Mouse (Mus musculus) heart, adult 2 months (tissue): ENCODE data around the gene Hip1r. TPM values are rescaled to one million over a fixed set of nuclear protein-coding genes. Genes with fewer than 3 reads are reported as not detected.

Experiments
- DNase-seq, 2 experiments: peaks; one replicate each; pipeline ENCODE4 v3.0.0; 2021
- H3K27ac ChIP-seq: fragments of 200-600 bp; 2 replicates; pipeline ENCODE4 v1.8.1; 2022
- H3K27me3 ChIP-seq: fragments of 200-500 bp; 2 replicates; pipeline ENCODE4 v1.6.1; 2012; ENCODE audit warnings: mild to moderate bottlenecking, low read length, inconsistent platforms, mixed read lengths; ENCODE audit not compliant: control insufficient read depth, insufficient read depth
- H3K36me3 ChIP-seq: fragments of 200-500 bp; 2 replicates; pipeline ENCODE4 v1.6.1; 2012; ENCODE audit warnings: low read length, inconsistent platforms; ENCODE audit not compliant: control insufficient read depth, insufficient read depth
- H3K4me1 ChIP-seq: fragments of 200-500 bp; 2 replicates; pipeline ENCODE4 v1.6.1; 2011; ENCODE audit warnings: low read length; ENCODE audit not compliant: control insufficient read depth, insufficient read depth
- H3K4me3 ChIP-seq: fragments of 200-600 bp; 2 replicates; pipeline ENCODE4 v1.8.1; 2022
- H3K79me2 ChIP-seq: fragments of 200-500 bp; replicated peaks from 2 replicates; pipeline ENCODE4 v1.6.1; 2012; ENCODE audit warnings: mild to moderate bottlenecking, inconsistent platforms, low read length, moderate library complexity, mixed read lengths; ENCODE audit not compliant: control insufficient read depth, insufficient read depth
- H3K9ac ChIP-seq: fragments of 200-500 bp; 2 replicates; pipeline ENCODE4 v1.6.1; 2012; ENCODE audit warnings: low read depth, mild to moderate bottlenecking, control low read depth, inconsistent platforms, low read length, mixed read lengths
- CTCF ChIP-seq: fragments of 200-600 bp; IDR thresholded peaks from 2 replicates; pipeline ENCODE4 v1.8.1; 2022; ENCODE audit warnings: antibody characterized with exemption, mild to moderate bottlenecking, moderate library complexity
- EP300 ChIP-seq: fragments of 200-500 bp; IDR thresholded peaks from 2 replicates; pipeline ENCODE4 v1.6.1; 2011; ENCODE audit warnings: low read depth, low read length, control low read depth; ENCODE audit not compliant: insufficient read depth
- POLR2A ChIP-seq: fragments of 200-500 bp; IDR thresholded peaks from 2 replicates; pipeline ENCODE4 v1.6.1; 2011; ENCODE audit warnings: mild to moderate bottlenecking, low read depth, low read length, control low read depth; ENCODE audit not compliant: insufficient read depth
- WGBS: fragments of 180-500 bp; shearing (Covaris S2); methylation state at CpG from one replicate; pipeline ENCODE4 v1.1.7; 2018; 5-methylcytosine and 5-hydroxymethylcytosine counted together
- intact Hi-C: fragments of 180-260 bp; cut with DNase I; formaldehyde crosslinking; loops from one replicate; pipeline ENCODE4 v1.15.1; 2025
- polyA plus RNA-seq: library from polyadenylated mRNA; depleted of rRNA; stranded (reverse); fragments of >200 nt; gene quantifications from 2 replicates; pipeline ENCODE4 v1.2.3, GENCODE M21; 2012
- total RNA-seq, 2 experiments: library from RNA; stranded (reverse); gene quantifications; 2 replicates each; pipeline ENCODE4 v1.2.3; 2021

The Hip1r gene
- total and polyA plus RNA-seq, 3 experiments: 7.0 to 16.7 (median 16.3) TPM

DNA sequence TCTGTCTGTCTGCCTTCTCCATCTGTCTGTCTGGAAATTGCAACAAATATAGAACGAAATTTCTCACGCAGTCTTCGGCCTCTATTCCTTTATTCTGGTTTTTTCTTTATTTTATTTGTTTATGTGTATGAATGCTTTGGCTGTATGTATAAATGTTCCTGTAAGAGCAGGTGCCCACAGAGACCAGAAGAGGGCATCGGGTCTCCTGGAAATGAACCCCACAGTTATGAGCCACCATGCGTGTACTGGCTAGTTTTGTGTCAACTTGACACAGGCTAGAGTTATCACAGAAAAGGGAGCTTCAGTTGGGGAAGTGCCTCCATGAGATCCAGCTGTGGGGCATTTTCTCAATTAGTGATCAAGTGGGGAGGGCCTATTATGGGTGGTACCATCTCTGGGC lies 70.6 kb downstream of the Hip1r start:
- Histone ChIP-seq H3K79me2 (no peaks in the 10 kb centered on the region), H3K4me3 (no peak overlapping the region), H3K4me1 (peaks cover 8% of the 10 kb centered on the region), H3K9ac (no peak overlapping the region; the same call in 1 of the 2 replicates), H3K27me3 (no peaks in the 10 kb centered on the region), H3K36me3 (no peaks in the 10 kb centered on the region; the same call in 1 of the 2 replicates), H3K27ac (peak overlapping the region; percentile 89)
- 36% methylated on average over 5 of the region's 5 CpGs for WGBS
- intact Hi-C loops: loop anchor here (5.0 kb wide), 1 partner anchor 37 kb away; no protein-coding TSS in a partner anchor
- TF ChIP-seq EP300: no peak
- TF ChIP-seq POLR2A: no peak
- peak; percentile 37 for TF ChIP-seq CTCF
- DNase-seq: no peak

DNA sequence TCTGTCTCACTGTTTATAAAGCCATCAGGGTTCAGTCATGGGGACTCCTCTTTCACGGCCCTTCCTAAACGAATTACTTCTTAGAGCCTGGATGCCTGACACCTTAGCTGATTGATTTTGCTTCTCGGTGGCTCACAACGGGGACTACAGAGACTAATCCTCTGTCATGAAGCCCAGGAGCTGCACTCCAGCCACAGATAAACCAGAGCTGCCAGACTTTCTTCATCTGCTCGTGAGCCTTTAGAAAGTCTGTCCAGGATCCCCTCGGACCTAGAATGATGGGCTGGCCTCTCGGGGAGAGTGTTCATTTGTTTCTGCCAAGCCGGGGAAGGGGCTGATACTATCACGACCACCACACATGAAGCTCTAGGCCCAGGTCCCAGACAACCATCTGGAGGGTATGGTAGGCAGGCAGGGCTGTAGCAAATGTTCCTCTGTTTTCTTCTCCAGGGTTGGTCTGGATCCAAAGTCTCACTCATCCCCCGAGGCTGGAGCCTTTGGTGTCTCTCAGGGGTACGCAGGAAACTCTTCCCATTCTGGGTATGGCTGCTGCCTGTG lies 72.1 kb downstream of the Hip1r start:
- DNase-seq: no peak
- no peak overlapping the region for H3K9ac ChIP-seq
- intact Hi-C loops: loop anchor here (5.0 kb wide), 1 partner anchor 37 kb away; no protein-coding TSS in a partner anchor

DNA sequence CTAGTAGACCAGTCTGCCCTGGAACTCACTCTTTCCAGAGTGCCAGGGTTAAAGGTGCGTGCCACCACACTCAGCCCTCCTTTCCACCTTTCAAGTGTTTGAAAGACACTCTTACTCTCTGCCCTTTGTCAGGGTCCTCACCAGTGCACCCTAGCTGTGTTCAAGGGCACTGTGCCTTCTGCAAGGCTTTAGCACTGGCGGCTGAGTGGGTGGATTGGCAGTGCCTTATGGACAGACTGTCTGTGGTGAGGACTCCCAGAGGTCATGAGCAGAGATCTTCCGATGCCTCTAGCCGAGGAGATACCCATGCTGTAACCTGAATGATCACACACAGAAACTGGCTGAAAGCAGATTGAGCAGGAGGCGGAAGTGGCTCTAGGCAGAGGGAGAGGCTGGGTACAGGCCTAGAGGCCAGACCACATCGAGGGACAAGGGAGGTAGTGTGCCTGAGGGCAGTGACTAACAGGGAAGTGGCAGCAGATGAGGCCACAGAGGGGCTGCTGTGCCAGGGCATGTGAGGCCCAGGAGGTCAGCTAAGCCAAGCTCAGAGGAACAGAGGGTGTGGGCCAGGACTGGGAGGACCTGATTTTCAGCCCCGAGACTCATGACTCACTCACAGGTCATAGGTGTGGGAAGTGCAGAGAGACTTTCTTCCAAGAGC lies 73.4 kb downstream of the Hip1r start:
- WGBS: 64% methylated on average over 7 of the region's 7 CpGs
- Histone ChIP-seq H3K4me3 (no peak overlapping the region), H3K4me1 (peaks cover 21% of the 10 kb centered on the region), H3K36me3 (no peaks in the 10 kb centered on the region; the same call in 1 of the 2 replicates), H3K79me2 (no peaks in the 10 kb centered on the region), H3K27me3 (no peaks in the 10 kb centered on the region), H3K27ac (no peak overlapping the region), H3K9ac (no peak overlapping the region)
- peak in 1 of 2 experiments; percentile 47 for DNase-seq
- intact Hi-C loops: loop anchor here (5.0 kb wide), 1 partner anchor 35 kb away; no protein-coding TSS in a partner anchor
- no peak for TF ChIP-seq POLR2A
- TF ChIP-seq EP300: no peak
- TF ChIP-seq CTCF: no peak

More for the DNA sequence above, 72.1 kb downstream of the Hip1r start:
- Histone ChIP-seq H3K4me1 (peaks cover 19% of the 10 kb centered on the region), H3K79me2 (no peaks in the 10 kb centered on the region), H3K27me3 (no peaks in the 10 kb centered on the region), H3K27ac (no peak overlapping the region), H3K36me3 (no peaks in the 10 kb centered on the region; the same call in 1 of the 2 replicates), H3K4me3 (no peak overlapping the region)
- TF ChIP-seq POLR2A (no peak), EP300 (no peak), CTCF (no peak)
- WGBS: 66% methylated on average over 11 of the region's 11 CpGs

DNA sequence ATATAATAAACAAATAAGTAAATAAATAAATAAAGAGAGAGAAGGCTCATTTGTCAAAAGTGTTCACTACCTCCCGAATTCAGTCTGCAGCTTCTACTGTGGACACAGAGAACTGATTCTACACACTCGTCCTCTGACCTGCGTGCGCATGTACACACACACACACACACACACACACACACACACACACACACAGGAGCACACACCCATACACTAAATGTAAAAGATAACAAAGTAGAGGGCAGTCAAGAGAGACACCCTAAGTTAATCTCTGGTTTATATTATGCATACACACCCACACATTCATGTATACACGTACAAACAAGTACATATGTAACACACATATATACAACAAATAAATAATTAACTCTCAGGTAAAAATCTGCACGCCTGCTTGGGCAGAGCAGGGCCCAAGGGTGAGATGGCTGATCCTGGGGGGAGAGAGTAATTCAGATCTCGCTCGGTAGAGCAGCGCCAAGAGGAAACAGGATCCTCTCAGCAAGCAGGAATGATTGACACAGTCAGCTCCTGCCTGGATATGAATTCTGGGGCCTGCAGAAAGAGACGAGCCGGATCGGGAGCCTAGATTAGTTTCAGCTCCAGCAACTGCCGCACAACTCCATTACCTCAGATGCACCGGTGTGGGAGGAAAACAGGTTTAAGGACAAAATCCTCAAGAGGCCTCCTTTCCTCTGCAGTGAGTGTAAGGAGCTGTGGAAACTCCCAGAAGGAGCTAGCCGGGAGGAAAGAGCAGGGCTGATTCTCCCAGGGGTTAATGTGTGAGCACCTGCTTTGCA lies 76.0 kb downstream of the Hip1r start:
- peak overlapping the region; percentile 5 for H3K9ac ChIP-seq
- no peaks in the 10 kb centered on the region for H3K79me2 ChIP-seq
- no peaks in the 10 kb centered on the region for H3K27me3 ChIP-seq
- H3K4me3 ChIP-seq: no peak overlapping the region
- no peaks in the 10 kb centered on the region for H3K36me3 ChIP-seq
- intact Hi-C loops: loop anchor here (2.0 to 5.0 kb wide), 2 partner anchors 33 to 35 kb away; no protein-coding TSS in a partner anchor
- no peak for DNase-seq
- 54% methylated on average over 15 of the region's 15 CpGs for WGBS
- peaks cover 22% of the 10 kb centered on the region for H3K4me1 ChIP-seq
- no peak for TF ChIP-seq POLR2A
- TF ChIP-seq EP300: no peak
- no peak for TF ChIP-seq CTCF
- peak overlapping the region; percentile 76 for H3K27ac ChIP-seq

DNA sequence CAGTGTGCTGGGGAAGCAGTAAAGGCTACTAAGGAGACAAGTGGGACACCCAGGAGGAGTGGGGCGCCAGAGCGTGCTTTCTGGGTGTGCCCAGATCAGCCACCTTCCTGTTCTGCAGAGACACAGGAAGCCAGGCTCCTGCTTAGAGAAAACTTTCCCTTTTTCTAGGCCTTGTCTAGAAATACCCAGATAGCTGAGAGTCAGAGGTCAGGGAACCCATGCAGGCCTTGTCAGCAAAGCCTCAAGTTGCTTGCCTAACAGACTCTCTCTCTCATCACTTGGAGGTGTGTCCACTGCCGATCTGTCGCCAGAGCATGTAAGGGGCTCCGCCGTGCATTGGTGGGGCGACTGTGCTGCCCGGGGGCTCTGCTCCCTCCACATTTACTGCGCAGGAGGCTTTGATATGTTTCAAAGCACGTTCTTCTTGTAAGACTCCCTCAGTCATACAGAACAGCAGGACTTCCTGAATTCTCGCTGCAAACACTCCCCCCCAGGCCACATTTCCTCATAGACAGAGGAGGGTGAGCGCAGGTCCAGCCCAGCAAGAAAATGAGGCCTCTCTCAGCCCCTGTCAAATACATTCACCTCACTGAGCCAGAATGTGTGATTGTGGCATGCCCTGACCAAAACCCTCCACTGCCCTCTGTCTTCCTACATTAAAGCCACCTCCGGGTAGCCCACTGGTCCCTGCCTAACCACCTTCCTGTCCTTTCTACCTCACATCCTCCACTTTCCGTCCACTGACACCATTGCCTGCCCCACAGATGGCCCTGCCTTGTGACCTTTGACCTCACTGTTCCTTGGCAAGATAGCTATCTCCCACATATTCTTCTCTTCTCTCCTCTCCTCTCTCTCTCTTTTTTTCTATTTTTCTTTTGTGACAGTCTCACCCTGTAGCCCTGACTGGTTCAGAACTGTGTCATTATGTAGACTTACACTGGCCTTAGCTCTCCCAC lies 76.9 kb downstream of the Hip1r start:
- Histone ChIP-seq H3K27me3 (no peaks in the 10 kb centered on the region), H3K9ac (peak overlapping the region; percentile 33; the same call in 1 of the 2 replicates), H3K36me3 (no peaks in the 10 kb centered on the region), H3K27ac (peak overlapping the region; percentile 76), H3K79me2 (no peaks in the 10 kb centered on the region), H3K4me3 (no peak overlapping the region), H3K4me1 (peaks cover 22% of the 10 kb centered on the region)
- intact Hi-C loops: loop anchor here (2.0 kb wide), 1 partner anchor 36 kb away; no protein-coding TSS in a partner anchor
- TF ChIP-seq CTCF (peak; percentile 27), POLR2A (no peak)
- 33% methylated on average over 14 of the region's 14 CpGs for WGBS
- DNase-seq: peak in 1 of 2 experiments; percentile 58
